Mouse (Mus musculus): Measurements from ENCODE around the gene Stk11ip. TPM values are rescaled to one million over a fixed set of nuclear protein-coding genes. Genes with fewer than 3 reads are reported as not detected.

Stk11ip gene
- polyA plus RNA-seq, 1 experiment from 2014 or later, result 18.6 TPM

- H3K4me3 ChIP-seq (replicated peaks; ENCODE audit: low read length), result no peak overlapping the region
- no peak overlapping the region for H3K4me2 ChIP-seq (ENCODE audit: low read depth, low read length)
- peaks cover 5% of the 10 kb centered on the region; the same call in 1 of the 2 replicates for H3K36me3 ChIP-seq (ENCODE audit: control insufficient read depth, insufficient read depth, low read length)
- peaks cover 7% of the 10 kb centered on the region; the same call in 1 of the 2 replicates for H3K9me3 ChIP-seq (replicated peaks; ENCODE audit: control insufficient read depth, low read length)
- H3K4me1 ChIP-seq (ENCODE audit: control insufficient read depth, insufficient read depth, low read length), result peaks cover 10% of the 10 kb centered on the region
- H3K27me3 ChIP-seq (ENCODE audit: control insufficient read depth, insufficient read depth, low read length), result no peaks in the 10 kb centered on the region
- no peak overlapping the region for H3K9ac ChIP-seq (ENCODE audit: low read length)
- ATAC-seq (ENCODE audit: insufficient read depth, low FRiP score), result no peak
- peak overlapping the region; percentile 52; the same call in 1 of the 2 replicates for H3K27ac ChIP-seq (ENCODE audit: low read length)
- 82% methylated on average over 18 of the region's 18 CpGs for WGBS
Measured at GRCm38 (mm10) chr1:75558388-75559178, 37.3 kb downstream of the Stk11ip start.

GRCm38 (mm10) chr1:75559212-75559925 is 38.0 kb downstream of the Stk11ip start:
- Histone ChIP-seq H3K4me3 (replicated peaks; ENCODE audit: low read length) (0 out of 2 replicates have a peak overlapping the region, but pooled peaks have one; percentile 2), H3K9me3 (replicated peaks; ENCODE audit: control insufficient read depth, low read length) (peaks cover 7% of the 10 kb centered on the region; the same call in 1 of the 2 replicates), H3K4me1 (ENCODE audit: control insufficient read depth, insufficient read depth, low read length) (peaks cover 10% of the 10 kb centered on the region), H3K4me2 (ENCODE audit: low read depth, low read length) (peak overlapping the region; percentile 37), H3K36me3 (ENCODE audit: control insufficient read depth, insufficient read depth, low read length) (peaks cover 5% of the 10 kb centered on the region; the same call in 1 of the 2 replicates), H3K9ac (ENCODE audit: low read length) (peak overlapping the region; percentile 43; the same call in 1 of the 2 replicates), H3K27me3 (ENCODE audit: control insufficient read depth, insufficient read depth, low read length) (no peaks in the 10 kb centered on the region), H3K27ac (ENCODE audit: low read length) (peak overlapping the region; percentile 52; the same call in 1 of the 2 replicates)
- WGBS, result 5% methylated on average over 17 of the region's 17 CpGs
- peak; percentile 94 for ATAC-seq (ENCODE audit: insufficient read depth, low FRiP score)

DNA sequence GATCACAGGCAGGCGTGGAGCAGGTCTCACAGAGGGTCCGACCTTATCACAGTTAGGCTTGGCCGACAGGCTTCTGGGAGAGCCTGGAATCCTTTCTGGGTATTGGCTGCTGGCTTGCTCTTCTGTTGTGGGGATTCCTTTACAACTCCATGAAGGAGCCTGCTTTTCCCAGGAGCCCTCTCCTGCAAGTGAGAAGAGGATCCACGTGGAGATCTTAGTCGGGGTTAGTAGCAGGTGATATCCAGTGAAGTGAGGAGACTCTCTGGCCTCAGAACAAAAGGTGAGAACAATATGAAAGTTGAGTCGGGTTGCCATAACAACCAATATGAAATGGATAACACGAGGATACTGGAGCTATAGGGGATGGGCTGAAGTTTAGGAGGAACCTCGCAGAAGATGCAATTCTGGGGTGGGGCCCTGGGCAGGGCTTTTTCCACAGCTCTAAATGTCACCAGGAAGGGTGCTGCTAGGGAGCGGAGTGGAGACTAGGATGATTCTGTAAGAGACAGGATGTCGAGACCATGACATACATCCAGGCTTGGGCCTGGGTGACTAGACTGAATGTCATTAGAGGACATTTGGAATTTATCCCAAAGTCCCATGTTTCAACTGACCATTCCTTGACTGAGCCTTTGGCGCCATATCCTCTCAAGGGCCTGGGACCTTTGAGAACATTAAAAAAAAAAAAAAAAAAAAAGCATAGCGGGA is 39.0 kb downstream of the Stk11ip start:
- H3K36me3 ChIP-seq (ENCODE audit: control insufficient read depth, insufficient read depth, low read length), result peaks cover 5% of the 10 kb centered on the region; the same call in 1 of the 2 replicates
- H3K4me1 ChIP-seq (ENCODE audit: control insufficient read depth, insufficient read depth, low read length), result peaks cover 10% of the 10 kb centered on the region
- H3K4me3 ChIP-seq (replicated peaks; ENCODE audit: low read length), result no peak overlapping the region
- peaks cover 7% of the 10 kb centered on the region; the same call in 1 of the 2 replicates for H3K9me3 ChIP-seq (replicated peaks; ENCODE audit: control insufficient read depth, low read length)
- H3K4me2 ChIP-seq (ENCODE audit: low read depth, low read length), result no peak overlapping the region
- 75% methylated on average over 12 of the region's 12 CpGs for WGBS
- H3K27me3 ChIP-seq (ENCODE audit: control insufficient read depth, insufficient read depth, low read length), result no peaks in the 10 kb centered on the region
- no peak overlapping the region for H3K27ac ChIP-seq (ENCODE audit: low read length)
- H3K9ac ChIP-seq (ENCODE audit: low read length), result no peak overlapping the region
- no peak for ATAC-seq (ENCODE audit: insufficient read depth, low FRiP score)

GRCm38 (mm10) chr1:75561221-75561897 is 40.0 kb downstream of the Stk11ip start:
- WGBS, result 46% methylated on average over 4 of the region's 4 CpGs
- H3K4me1 ChIP-seq (ENCODE audit: control insufficient read depth, insufficient read depth, low read length), result peaks cover 10% of the 10 kb centered on the region
- H3K9me3 ChIP-seq (replicated peaks; ENCODE audit: control insufficient read depth, low read length), result peaks cover 7% of the 10 kb centered on the region; the same call in 1 of the 2 replicates
- no peaks in the 10 kb centered on the region for H3K27me3 ChIP-seq (ENCODE audit: control insufficient read depth, insufficient read depth, low read length)
- no peak overlapping the region for H3K4me2 ChIP-seq (ENCODE audit: low read depth, low read length)
- H3K36me3 ChIP-seq (ENCODE audit: control insufficient read depth, insufficient read depth, low read length), result peaks cover 5% of the 10 kb centered on the region; the same call in 1 of the 2 replicates
- no peak for ATAC-seq (ENCODE audit: insufficient read depth, low FRiP score)
- H3K9ac ChIP-seq (ENCODE audit: low read length), result no peak overlapping the region
- no peak overlapping the region for H3K27ac ChIP-seq (ENCODE audit: low read length)
- no peak overlapping the region for H3K4me3 ChIP-seq (replicated peaks; ENCODE audit: low read length)

DNA sequence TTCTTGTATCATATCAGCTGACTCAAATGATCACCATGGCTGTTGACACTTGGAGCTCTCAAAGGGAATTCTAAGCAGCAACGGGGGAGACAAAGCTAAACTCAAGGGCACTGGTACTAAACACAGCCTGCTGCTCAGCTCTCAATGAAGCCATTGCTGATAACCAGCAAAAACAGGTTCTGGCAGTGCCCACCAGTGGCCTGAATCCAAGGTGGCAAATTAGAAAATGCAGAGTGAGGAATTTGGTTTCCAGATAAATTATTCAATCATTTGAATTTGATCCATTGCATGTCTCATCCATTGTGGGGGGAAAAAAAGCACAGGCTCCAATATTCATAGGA is 40.5 kb downstream of the Stk11ip start:
- Histone ChIP-seq H3K27ac (ENCODE audit: low read length) (no peak overlapping the region), H3K4me3 (replicated peaks; ENCODE audit: low read length) (no peak overlapping the region), H3K36me3 (ENCODE audit: control insufficient read depth, insufficient read depth, low read length) (0 out of 2 replicates have a peak, but pooled peaks cover 5% of the 10 kb centered on the region), H3K27me3 (ENCODE audit: control insufficient read depth, insufficient read depth, low read length) (no peaks in the 10 kb centered on the region), H3K4me1 (ENCODE audit: control insufficient read depth, insufficient read depth, low read length) (peaks cover 10% of the 10 kb centered on the region), H3K9ac (ENCODE audit: low read length) (no peak overlapping the region), H3K9me3 (replicated peaks; ENCODE audit: control insufficient read depth, low read length) (peaks cover 7% of the 10 kb centered on the region; the same call in 1 of the 2 replicates), H3K4me2 (ENCODE audit: low read depth, low read length) (no peak overlapping the region)
- WGBS, result 58% methylated on average over 1 of the region's 1 CpGs
- ATAC-seq (ENCODE audit: insufficient read depth, low FRiP score), result no peak

DNA sequence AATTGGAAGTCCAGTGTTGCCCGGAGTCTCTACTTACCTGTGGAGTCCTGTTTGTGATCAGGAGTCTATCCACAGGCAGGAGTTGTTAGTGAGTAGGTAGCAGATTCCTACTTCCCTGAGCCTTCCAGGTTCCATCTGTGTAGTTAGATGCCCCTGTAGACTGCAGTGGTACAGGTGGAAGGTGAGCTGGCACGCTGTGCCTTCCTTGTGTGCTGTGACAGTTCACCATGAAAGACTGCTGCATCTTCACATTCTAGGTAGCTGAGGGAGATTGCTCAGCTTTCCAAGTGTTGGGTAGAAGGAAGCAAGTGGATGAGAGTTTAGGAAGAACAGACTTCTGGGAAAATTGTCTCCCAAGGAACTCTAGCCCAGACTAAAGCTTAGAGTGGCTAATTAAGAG is 42.8 kb downstream of the Stk11ip start:
- WGBS, result 85% methylated on average over 2 of the region's 2 CpGs
- no peak overlapping the region for H3K27ac ChIP-seq (ENCODE audit: low read length)
- H3K4me3 ChIP-seq (replicated peaks; ENCODE audit: low read length), result no peak overlapping the region
- H3K4me1 ChIP-seq (ENCODE audit: control insufficient read depth, insufficient read depth, low read length), result peaks cover 7% of the 10 kb centered on the region
- H3K9me3 ChIP-seq (replicated peaks; ENCODE audit: control insufficient read depth, low read length), result peaks cover 7% of the 10 kb centered on the region; the same call in 1 of the 2 replicates
- no peak for ATAC-seq (ENCODE audit: insufficient read depth, low FRiP score)
- H3K9ac ChIP-seq (ENCODE audit: low read length), result no peak overlapping the region
- H3K27me3 ChIP-seq (ENCODE audit: control insufficient read depth, insufficient read depth, low read length), result no peaks in the 10 kb centered on the region
- H3K36me3 ChIP-seq (ENCODE audit: control insufficient read depth, insufficient read depth, low read length), result no peaks in the 10 kb centered on the region
- H3K4me2 ChIP-seq (ENCODE audit: low read depth, low read length), result no peak overlapping the region

DNA sequence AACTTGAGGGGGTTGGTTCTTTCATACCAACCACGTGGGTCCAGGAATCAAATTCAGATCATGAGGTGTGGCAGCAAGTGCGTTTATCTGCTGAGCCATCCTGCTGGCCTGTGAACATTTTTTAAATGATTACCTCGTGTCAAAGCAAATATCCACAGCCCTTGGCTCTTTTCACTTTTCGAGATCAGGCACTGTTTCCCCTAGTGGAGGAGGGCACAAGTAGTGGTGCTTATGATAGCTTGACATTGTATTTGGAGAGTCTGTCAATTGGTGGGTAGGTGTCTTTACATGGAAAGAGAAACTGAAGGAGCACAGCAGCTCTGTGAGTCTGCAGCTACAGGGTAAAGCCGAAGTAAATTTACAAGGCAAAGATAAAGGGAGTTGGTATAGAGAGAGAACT is 43.6 kb downstream of the Stk11ip start:
- no peaks in the 10 kb centered on the region for H3K36me3 ChIP-seq (ENCODE audit: control insufficient read depth, insufficient read depth, low read length)
- H3K27me3 ChIP-seq (ENCODE audit: control insufficient read depth, insufficient read depth, low read length), result no peaks in the 10 kb centered on the region
- H3K4me3 ChIP-seq (replicated peaks; ENCODE audit: low read length), result no peak overlapping the region
- no peak overlapping the region for H3K4me2 ChIP-seq (ENCODE audit: low read depth, low read length)
- H3K4me1 ChIP-seq (ENCODE audit: control insufficient read depth, insufficient read depth, low read length), result peaks cover under 1% of the 10 kb centered on the region; the same call in 1 of the 2 replicates
- no peak overlapping the region for H3K9ac ChIP-seq (ENCODE audit: low read length)
- no peak overlapping the region for H3K27ac ChIP-seq (ENCODE audit: low read length)
- peaks cover 7% of the 10 kb centered on the region; the same call in 1 of the 2 replicates for H3K9me3 ChIP-seq (replicated peaks; ENCODE audit: control insufficient read depth, low read length)
- WGBS, result 45% methylated on average over 5 of the region's 5 CpGs
- no peak for ATAC-seq (ENCODE audit: insufficient read depth, low FRiP score)

DNA sequence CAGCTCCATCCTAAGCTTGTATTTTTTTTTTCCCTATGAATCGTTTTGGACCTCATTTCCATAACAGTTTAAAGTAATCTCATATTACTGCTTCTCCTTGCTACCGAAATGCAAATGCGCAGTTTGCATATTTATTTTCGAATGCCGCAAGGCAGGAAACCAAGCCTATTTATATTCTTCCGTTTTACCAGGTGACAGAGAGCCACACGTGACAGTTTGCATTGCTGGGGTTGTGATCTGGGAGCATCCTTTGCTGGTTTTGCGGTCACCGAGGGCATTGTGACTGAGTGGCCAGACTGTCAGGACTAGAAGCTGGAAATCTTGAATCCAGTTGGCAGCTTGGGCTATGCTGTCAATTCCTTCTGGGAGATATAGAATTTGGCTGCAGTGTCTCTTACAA is 44.3 kb downstream of the Stk11ip start:
- ATAC-seq (ENCODE audit: insufficient read depth, low FRiP score), result no peak
- H3K4me1 ChIP-seq (ENCODE audit: control insufficient read depth, insufficient read depth, low read length), result no peaks in the 10 kb centered on the region
- no peak overlapping the region for H3K4me2 ChIP-seq (ENCODE audit: low read depth, low read length)
- peaks cover 7% of the 10 kb centered on the region; the same call in 1 of the 2 replicates for H3K9me3 ChIP-seq (replicated peaks; ENCODE audit: control insufficient read depth, low read length)
- H3K36me3 ChIP-seq (ENCODE audit: control insufficient read depth, insufficient read depth, low read length), result no peaks in the 10 kb centered on the region
- no peak overlapping the region for H3K4me3 ChIP-seq (replicated peaks; ENCODE audit: low read length)
- H3K9ac ChIP-seq (ENCODE audit: low read length), result no peak overlapping the region
- 58% methylated on average over 9 of the region's 9 CpGs for WGBS
- no peak overlapping the region for H3K27ac ChIP-seq (ENCODE audit: low read length)
- H3K27me3 ChIP-seq (ENCODE audit: control insufficient read depth, insufficient read depth, low read length), result no peaks in the 10 kb centered on the region

Measured in stomach, embryonic 16.5 days (tissue).